Mouse (Mus musculus): Measurements from ENCODE around the gene Nrd1. TPM values are rescaled to one million over a fixed set of nuclear protein-coding genes. Genes with fewer than 3 reads are reported as not detected.
A peak's percentile ranks its signal among the peaks of the same experiment; 100 is the strongest.

Nrd1 gene
- polyA plus RNA-seq, 1 experiment from 2014 or later: 75.4 TPM

- Histone ChIP-seq H3K27me3 (no peaks in the 10 kb centered on the region), H3K4me3 (replicated peaks) (no peak overlapping the region), H3K9me3 (replicated peaks) (no peaks in the 10 kb centered on the region), H3K4me1 (no peaks in the 10 kb centered on the region), H3K9ac (no peak overlapping the region), H3K27ac (replicated peaks) (no peak overlapping the region), H3K4me2 (replicated peaks) (no peak overlapping the region), H3K36me3 (peaks cover 84% of the 10 kb centered on the region)
- 72% methylated on average over 6 of the region's 6 CpGs for WGBS
- no peak for ATAC-seq (ENCODE audit: insufficient number of reproducible peaks, low FRiP score, low TSS enrichment, low read depth)
Measured at GRCm38 (mm10) chr4:109064941-109065340, 64.5 kb downstream of the Nrd1 start.

- Histone ChIP-seq H3K27me3 (no peaks in the 10 kb centered on the region), H3K4me1 (no peaks in the 10 kb centered on the region), H3K4me2 (replicated peaks) (no peak overlapping the region), H3K9ac (no peak overlapping the region), H3K27ac (replicated peaks) (no peak overlapping the region), H3K36me3 (peaks cover 83% of the 10 kb centered on the region), H3K9me3 (replicated peaks) (no peaks in the 10 kb centered on the region), H3K4me3 (replicated peaks) (no peak overlapping the region)
- 89% methylated on average over 5 of the region's 5 CpGs for WGBS
- ATAC-seq (ENCODE audit: insufficient number of reproducible peaks, low FRiP score, low TSS enrichment, low read depth): no peak
Measured at GRCm38 (mm10) chr4:109065714-109066113, 65.3 kb downstream of the Nrd1 start.

DNA sequence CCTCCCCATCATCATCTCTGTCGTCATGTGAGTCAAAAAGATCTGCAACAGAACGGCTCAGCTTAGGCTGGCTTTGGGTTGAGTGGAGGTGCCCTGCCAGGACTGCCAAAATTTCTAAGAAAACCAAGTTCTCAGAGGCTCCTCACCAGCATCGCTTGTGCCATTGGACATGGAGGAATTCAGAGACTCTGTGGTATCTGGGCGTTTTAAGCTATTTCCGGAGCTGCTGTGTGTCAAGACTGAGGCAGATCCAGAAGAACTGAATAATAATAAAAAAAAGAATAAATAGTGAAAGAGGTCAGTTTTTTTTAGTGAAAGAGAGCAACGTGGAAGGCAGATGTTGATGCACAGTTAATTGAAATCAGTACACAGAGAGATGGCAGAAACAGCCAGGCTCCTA lies 72.4 kb downstream of the Nrd1 start:
- H3K27me3 ChIP-seq: no peaks in the 10 kb centered on the region
- H3K4me1 ChIP-seq: no peaks in the 10 kb centered on the region
- peaks cover 35% of the 10 kb centered on the region for H3K36me3 ChIP-seq
- no peak overlapping the region for H3K4me3 ChIP-seq (replicated peaks)
- H3K4me2 ChIP-seq (replicated peaks): no peak overlapping the region
- H3K27ac ChIP-seq (replicated peaks): no peak overlapping the region
- WGBS: 72% methylated on average over 6 of the region's 6 CpGs
- no peaks in the 10 kb centered on the region for H3K9me3 ChIP-seq (replicated peaks)
- H3K9ac ChIP-seq: no peak overlapping the region
- ATAC-seq (ENCODE audit: insufficient number of reproducible peaks, low FRiP score, low TSS enrichment, low read depth): no peak

DNA sequence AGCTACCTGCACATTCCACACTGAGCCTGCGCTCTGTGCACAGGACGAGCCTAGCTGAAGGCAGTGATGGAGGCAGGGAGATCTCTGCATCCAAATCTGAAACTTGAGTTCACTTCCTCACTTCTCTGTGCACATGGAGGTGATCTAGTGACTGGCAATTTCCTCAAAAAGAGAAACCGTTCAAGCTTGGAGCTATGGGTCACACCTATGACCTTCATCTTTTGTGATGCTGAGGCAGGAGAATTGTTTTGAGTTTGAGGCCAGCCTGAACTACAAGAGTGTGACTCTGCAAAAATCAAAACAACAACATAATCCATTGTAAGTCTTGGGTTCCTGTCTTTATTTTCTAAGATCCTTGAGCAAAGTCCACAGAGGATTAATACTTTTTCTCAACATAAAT lies 72.8 kb downstream of the Nrd1 start:
- Histone ChIP-seq H3K36me3 (peaks cover 31% of the 10 kb centered on the region), H3K9me3 (replicated peaks) (no peaks in the 10 kb centered on the region), H3K4me2 (replicated peaks) (no peak overlapping the region), H3K4me3 (replicated peaks) (no peak overlapping the region), H3K9ac (no peak overlapping the region), H3K27ac (replicated peaks) (no peak overlapping the region), H3K27me3 (no peaks in the 10 kb centered on the region), H3K4me1 (no peaks in the 10 kb centered on the region)
- no peak for ATAC-seq (ENCODE audit: insufficient number of reproducible peaks, low FRiP score, low TSS enrichment, low read depth)
- WGBS: 73% methylated on average over 3 of the region's 3 CpGs

DNA sequence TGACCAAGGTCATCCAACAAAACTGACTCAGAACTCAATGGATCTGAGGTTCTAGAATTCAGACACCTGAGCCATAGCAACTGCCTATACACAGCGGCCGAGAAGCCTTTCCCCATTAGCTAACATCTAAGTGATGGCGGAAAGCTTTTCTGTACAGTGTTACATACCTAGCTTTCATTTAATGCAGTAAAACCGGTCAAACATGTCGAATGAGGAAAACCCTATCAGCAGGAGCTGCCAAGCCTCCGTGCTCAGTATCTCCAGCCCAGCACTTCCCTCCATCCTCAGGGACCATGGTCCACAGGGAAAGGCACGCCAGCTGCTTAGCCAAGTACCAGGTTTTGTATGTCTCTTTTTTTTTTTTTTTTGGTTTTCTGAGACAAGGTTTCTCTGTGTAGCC lies 78.5 kb downstream of the Nrd1 start:
- Histone ChIP-seq H3K9me3 (replicated peaks) (no peaks in the 10 kb centered on the region), H3K27me3 (no peaks in the 10 kb centered on the region), H3K4me1 (no peaks in the 10 kb centered on the region), H3K27ac (replicated peaks) (0 out of 2 replicates have a peak overlapping the region, but pooled peaks have one; percentile 36), H3K36me3 (peaks cover 27% of the 10 kb centered on the region), H3K4me3 (replicated peaks) (no peak overlapping the region), H3K4me2 (replicated peaks) (no peak overlapping the region), H3K9ac (no peak overlapping the region)
- ATAC-seq (ENCODE audit: insufficient number of reproducible peaks, low FRiP score, low TSS enrichment, low read depth): no peak
- WGBS: 81% methylated on average over 7 of the region's 7 CpGs

DNA sequence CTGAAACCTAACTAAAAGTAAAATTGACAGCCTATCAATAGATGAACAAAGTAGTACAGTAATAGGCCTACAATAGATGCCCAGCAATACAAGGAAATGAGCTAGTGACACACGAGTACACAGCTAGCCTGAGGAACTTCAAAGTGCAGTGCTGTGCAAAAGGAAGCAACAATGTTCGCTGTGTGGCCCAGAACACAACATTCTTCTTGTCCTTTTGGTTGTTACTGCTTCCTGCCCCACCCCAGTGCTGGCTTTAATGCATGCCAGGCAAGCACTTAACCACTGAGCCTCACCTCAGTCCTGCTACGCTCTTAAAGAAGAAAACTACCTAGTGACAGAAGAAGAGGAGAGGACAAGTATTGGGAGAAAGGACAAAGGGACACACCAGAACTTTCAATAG lies 79.2 kb downstream of the Nrd1 start:
- H3K9ac ChIP-seq: no peak overlapping the region
- 0 out of 2 replicates have a peak overlapping the region, but pooled peaks have one; percentile 14 for H3K27ac ChIP-seq (replicated peaks)
- no peaks in the 10 kb centered on the region for H3K9me3 ChIP-seq (replicated peaks)
- peaks cover 31% of the 10 kb centered on the region for H3K36me3 ChIP-seq
- no peak overlapping the region for H3K4me2 ChIP-seq (replicated peaks)
- ATAC-seq (ENCODE audit: insufficient number of reproducible peaks, low FRiP score, low TSS enrichment, low read depth): no peak
- WGBS: 60% methylated on average over 3 of the region's 3 CpGs
- no peak overlapping the region for H3K4me3 ChIP-seq (replicated peaks)
- no peaks in the 10 kb centered on the region for H3K27me3 ChIP-seq
- no peaks in the 10 kb centered on the region for H3K4me1 ChIP-seq

DNA sequence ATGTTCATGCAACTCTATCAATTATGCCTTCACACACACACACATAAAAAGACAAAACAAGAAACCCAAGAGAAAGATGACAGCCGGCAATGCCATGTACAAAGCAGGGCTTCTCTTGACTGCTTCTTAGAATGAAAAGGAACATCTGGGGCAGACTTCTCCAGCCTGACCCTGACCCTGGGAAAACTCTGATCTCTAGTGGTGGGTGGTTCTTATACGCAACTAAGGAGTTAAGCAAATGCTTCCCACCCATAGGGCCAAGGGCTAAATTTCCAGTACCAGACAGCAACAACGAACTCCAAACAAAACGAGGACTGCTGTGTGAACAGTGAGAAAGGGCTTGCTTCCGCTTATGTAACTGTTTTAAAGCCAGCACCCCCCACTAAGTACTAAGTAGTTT lies 79.7 kb downstream of the Nrd1 start:
- WGBS: 56% methylated on average over 5 of the region's 5 CpGs

DNA sequence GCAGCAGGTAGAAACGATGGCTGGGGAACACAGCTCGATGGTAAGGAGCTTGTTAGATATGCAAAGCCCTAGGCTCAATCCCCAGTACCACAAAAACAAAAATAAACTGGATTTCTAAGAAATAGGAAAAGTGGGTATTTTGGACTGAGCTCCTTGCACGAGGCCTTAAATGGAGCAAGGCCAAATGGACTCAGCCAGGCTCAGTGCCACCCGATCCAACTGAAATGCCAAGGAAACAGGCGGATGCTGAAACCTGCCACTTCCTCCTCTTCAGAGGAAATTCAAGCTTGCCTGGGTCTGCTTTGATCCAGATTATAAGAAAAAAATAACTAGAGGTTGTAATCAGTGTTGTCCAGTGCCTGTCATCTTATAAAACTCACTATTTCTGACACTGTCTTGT lies 88.7 kb downstream of the Nrd1 start:
- ATAC-seq (ENCODE audit: insufficient number of reproducible peaks, low FRiP score, low TSS enrichment, low read depth): no peak
- H3K9me3 ChIP-seq (replicated peaks): no peaks in the 10 kb centered on the region
- H3K9ac ChIP-seq: no peak overlapping the region
- H3K4me1 ChIP-seq: 0 out of 2 replicates have a peak, but pooled peaks cover 3% of the 10 kb centered on the region
- peaks cover 2% of the 10 kb centered on the region; the same call in 1 of the 2 replicates for H3K36me3 ChIP-seq
- WGBS: 76% methylated on average over 5 of the region's 5 CpGs
- H3K4me2 ChIP-seq (replicated peaks): no peak overlapping the region
- no peak overlapping the region for H3K27ac ChIP-seq (replicated peaks)
- no peaks in the 10 kb centered on the region for H3K27me3 ChIP-seq
- no peak overlapping the region for H3K4me3 ChIP-seq (replicated peaks)

More for the DNA sequence above, 79.7 kb downstream of the Nrd1 start:
- H3K9ac ChIP-seq: no peak overlapping the region
- H3K36me3 ChIP-seq: peaks cover 27% of the 10 kb centered on the region
- H3K4me3 ChIP-seq (replicated peaks): no peak overlapping the region
- no peak overlapping the region for H3K4me2 ChIP-seq (replicated peaks)
- H3K4me1 ChIP-seq: no peaks in the 10 kb centered on the region
- H3K27me3 ChIP-seq: no peaks in the 10 kb centered on the region
- H3K27ac ChIP-seq (replicated peaks): peak overlapping the region; percentile 14; the same call in 1 of the 2 replicates
- H3K9me3 ChIP-seq (replicated peaks): no peaks in the 10 kb centered on the region
- ATAC-seq (ENCODE audit: insufficient number of reproducible peaks, low FRiP score, low TSS enrichment, low read depth): no peak

- Histone ChIP-seq H3K9me3 (replicated peaks) (no peaks in the 10 kb centered on the region), H3K4me3 (replicated peaks) (no peak overlapping the region), H3K4me2 (replicated peaks) (no peak overlapping the region), H3K27me3 (no peaks in the 10 kb centered on the region), H3K9ac (no peak overlapping the region), H3K36me3 (no peaks in the 10 kb centered on the region; the same call in 1 of the 2 replicates), H3K27ac (replicated peaks) (no peak overlapping the region), H3K4me1 (0 out of 2 replicates have a peak, but pooled peaks cover 3% of the 10 kb centered on the region)
- ATAC-seq (ENCODE audit: insufficient number of reproducible peaks, low FRiP score, low TSS enrichment, low read depth): peak; percentile 29; the same call in 1 of the 2 replicates
- 60% methylated on average over 6 of the region's 6 CpGs for WGBS
Measured at GRCm38 (mm10) chr4:109089999-109090398, 89.5 kb downstream of the Nrd1 start.

DNA sequence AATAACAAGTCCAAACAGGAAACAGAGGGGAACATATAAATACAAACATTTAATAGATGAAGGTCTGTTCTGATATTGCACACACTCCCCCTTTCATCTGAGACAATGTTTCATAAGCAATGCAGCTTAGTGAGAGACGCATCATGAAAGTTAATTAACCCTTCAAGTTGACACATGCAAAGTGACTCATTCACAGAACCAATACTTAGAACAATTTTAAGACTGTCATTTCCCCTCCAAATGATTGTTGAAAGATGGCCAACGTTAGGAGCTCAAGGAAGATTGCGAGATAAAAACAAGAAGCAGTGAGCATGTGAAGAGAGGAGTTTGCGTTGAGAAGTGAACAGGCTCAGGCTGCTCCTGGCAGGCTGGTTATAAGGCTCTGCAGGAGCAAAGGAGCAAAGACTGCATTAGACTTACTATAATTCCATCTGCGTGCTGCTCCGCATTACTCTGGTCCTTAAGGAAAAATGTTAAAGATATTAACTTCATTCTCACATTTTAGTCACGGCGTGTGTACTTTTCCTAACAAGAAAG lies 90.9 kb downstream of the Nrd1 start:
- Histone ChIP-seq H3K9me3 (replicated peaks) (no peaks in the 10 kb centered on the region), H3K27ac (replicated peaks) (0 out of 2 replicates have a peak overlapping the region, but pooled peaks have one; percentile 2), H3K4me3 (replicated peaks) (no peak overlapping the region), H3K4me2 (replicated peaks) (no peak overlapping the region), H3K4me1 (0 out of 2 replicates have a peak, but pooled peaks cover 3% of the 10 kb centered on the region), H3K27me3 (no peaks in the 10 kb centered on the region), H3K9ac (no peak overlapping the region), H3K36me3 (no peaks in the 10 kb centered on the region)
- 72% methylated on average over 8 of the region's 8 CpGs for WGBS
- no peak for ATAC-seq (ENCODE audit: insufficient number of reproducible peaks, low FRiP score, low TSS enrichment, low read depth)

DNA sequence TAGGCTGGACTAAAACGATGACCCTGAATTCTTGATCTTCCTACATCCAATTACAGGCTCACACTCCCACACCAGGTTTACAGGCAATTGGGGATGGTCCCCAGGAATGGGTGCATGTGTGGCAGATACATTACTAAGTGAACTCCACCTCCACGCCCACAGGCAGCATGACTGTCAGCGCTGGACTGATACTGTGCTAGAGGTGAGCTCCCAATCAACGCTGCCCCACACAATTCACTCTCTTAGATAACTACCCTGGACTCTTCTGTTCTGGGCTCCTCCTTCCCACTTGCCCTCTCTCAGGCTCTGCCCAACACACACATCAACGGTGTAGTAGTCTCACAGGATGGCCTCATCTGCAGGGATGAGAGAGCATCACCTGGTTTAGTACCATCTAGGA lies 91.9 kb downstream of the Nrd1 start:
- H3K4me3 ChIP-seq (replicated peaks): no peak overlapping the region
- H3K4me2 ChIP-seq (replicated peaks): no peak overlapping the region
- H3K9ac ChIP-seq: no peak overlapping the region
- no peaks in the 10 kb centered on the region for H3K27me3 ChIP-seq
- WGBS: 92% methylated on average over 5 of the region's 5 CpGs
- no peak overlapping the region for H3K27ac ChIP-seq (replicated peaks)
- ATAC-seq (ENCODE audit: insufficient number of reproducible peaks, low FRiP score, low TSS enrichment, low read depth): no peak
- H3K36me3 ChIP-seq: no peaks in the 10 kb centered on the region
- no peaks in the 10 kb centered on the region for H3K9me3 ChIP-seq (replicated peaks)
- 0 out of 2 replicates have a peak, but pooled peaks cover 3% of the 10 kb centered on the region for H3K4me1 ChIP-seq

DNA sequence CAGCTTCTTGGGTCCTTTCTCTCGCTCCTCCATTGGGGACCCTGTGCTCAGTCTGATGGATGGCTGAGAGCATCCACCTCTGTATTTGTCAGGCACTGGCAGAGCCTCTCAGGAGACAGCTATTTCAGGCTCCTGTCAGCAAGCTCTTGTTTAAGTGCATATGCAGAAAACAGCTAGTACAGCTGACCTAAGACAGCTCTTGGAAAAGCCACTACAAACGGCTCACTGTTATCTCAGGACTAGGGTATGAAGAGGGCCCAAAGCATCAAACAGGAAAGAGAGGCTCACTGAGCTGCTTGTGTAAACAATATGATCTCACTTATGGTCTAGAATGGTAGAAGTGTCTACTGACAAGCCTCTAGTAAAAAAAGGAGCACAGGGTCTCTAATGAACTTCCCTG lies 93.8 kb downstream of the Nrd1 start:
- 64% methylated on average over 2 of the region's 2 CpGs for WGBS
- H3K27me3 ChIP-seq: no peaks in the 10 kb centered on the region
- H3K27ac ChIP-seq (replicated peaks): no peak overlapping the region
- no peaks in the 10 kb centered on the region for H3K36me3 ChIP-seq
- 0 out of 2 replicates have a peak, but pooled peaks cover 3% of the 10 kb centered on the region for H3K4me1 ChIP-seq
- H3K4me2 ChIP-seq (replicated peaks): no peak overlapping the region
- H3K9me3 ChIP-seq (replicated peaks): no peaks in the 10 kb centered on the region
- H3K9ac ChIP-seq: no peak overlapping the region
- no peak overlapping the region for H3K4me3 ChIP-seq (replicated peaks)
- ATAC-seq (ENCODE audit: insufficient number of reproducible peaks, low FRiP score, low TSS enrichment, low read depth): no peak

Data from embryonic facial prominence, embryonic 15.5 days (tissue).